Mouse (Mus musculus) ovary, postnatal 14 days (tissue): ENCODE results near the gene Akap2.

Experiments used
- DNase-seq: peaks from one replicate; pipeline ENCODE4 v3.0.0; 2022; ENCODE audit warnings: low spot score

The Akap2 gene

DNA sequence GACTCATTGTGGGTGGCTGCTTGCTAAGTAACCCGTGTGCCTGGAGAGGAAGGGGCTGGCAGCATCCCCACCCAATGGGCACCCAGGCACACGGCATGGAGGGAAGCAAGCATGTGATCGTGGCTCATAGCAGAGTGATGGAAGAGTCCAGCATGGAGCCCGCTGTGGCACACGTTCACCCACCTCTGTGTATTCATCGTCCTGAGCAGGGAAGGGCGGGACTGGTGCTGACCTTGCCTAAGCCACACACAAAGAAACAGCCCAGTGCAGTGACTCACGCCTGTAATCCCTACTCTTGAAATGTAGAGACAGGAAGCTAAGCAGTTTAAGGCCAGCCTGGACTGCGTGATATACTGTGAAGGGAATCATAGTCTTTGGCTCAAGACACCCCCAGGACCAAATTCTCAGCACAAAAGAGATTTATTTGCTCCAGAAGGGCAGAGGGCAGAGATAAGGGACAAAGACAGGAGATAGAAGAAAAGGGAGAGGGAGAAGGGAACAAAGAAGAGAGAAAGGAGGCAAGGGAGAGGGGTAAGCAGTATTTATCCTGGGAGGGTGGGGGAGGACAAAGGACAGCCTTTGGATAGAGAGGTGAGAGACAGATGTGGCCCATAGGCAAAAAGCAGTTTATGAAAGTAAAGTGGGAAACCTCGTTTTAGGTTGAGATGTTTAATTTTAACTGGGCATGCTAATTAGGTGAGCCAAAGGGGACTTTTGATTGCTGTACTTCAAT lies 81.0 kb downstream of the Akap2 start:
- DNase-seq = no peak

DNA sequence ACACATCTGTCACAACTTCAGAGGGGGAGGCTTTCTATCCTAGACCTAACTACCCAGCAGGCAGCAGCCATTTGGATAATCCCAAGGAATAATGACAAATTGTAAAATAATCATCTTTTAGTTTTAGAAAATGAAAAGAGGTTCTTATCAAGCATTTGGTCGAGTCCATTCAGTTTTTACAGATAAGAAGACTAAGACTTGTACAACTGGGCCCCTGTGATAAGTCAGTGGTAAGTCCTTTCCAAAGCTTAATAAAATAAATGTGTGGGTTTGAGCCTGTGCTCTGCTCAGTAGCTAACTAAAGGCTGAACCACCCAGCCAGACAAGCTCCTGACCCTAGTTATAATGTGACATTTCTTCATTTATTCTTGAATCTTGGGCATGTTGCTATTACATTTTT lies 81.8 kb downstream of the Akap2 start:
- DNase-seq = no peak

DNA sequence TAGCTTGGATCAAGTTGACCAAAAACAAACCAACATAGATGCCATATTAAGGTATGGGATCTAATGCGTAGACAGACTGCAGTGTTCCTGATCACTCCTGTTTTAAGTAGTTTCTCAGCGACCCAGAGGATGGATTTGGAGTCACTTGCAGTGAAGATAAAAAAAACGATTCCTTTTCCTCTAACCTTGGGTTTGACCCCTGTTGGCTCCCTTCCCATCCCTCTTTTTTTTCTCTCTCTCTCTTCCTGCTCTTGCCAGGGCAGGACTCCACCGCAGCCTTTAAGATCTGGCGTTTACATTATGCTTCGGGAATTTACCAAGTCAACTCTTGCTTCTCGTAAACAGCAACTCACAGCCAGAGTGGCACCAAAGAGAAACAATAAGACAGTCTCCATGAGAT lies 83.8 kb downstream of the Akap2 start:
- DNase-seq = no peak

DNA sequence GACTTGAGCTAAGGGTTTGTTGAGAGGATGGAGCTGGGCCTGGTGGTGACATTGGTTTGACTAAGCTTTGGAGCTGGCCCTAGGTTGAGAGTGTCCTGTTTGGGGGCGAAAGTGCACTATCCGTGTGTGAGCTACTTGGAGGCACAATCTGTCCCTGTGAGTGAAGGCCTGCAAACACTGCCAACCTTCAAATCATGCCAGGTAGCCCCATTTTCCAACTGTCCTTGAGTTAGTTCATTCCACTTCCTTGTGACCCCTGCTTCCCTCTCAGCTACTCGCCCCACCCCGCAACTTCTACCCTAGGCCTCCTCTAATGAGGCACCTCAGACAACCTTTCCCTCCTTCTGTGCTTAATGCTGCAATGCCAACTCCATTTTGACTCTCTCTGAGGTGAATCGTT lies 84.5 kb downstream of the Akap2 start:
- DNase-seq = no peak

DNA sequence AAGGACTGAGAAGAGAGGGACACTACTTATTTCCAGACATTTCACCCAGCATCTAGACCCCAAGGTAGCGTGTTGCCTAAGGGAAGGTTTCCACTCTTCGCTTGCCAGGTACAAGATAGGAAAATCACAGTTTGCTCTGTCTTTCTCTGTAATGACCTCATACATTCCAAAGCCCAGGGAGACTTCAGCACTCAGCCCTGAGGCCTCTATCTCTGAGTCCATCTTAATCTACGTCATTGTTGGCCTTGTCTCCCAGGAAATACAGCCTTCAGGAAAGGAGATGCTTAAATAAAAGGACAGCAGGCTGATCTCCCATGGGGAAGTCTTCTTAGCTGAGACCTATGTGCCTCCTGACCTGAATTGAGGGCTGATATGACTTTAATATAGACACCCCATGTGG lies 85.0 kb downstream of the Akap2 start:
- no peak for DNase-seq

DNA sequence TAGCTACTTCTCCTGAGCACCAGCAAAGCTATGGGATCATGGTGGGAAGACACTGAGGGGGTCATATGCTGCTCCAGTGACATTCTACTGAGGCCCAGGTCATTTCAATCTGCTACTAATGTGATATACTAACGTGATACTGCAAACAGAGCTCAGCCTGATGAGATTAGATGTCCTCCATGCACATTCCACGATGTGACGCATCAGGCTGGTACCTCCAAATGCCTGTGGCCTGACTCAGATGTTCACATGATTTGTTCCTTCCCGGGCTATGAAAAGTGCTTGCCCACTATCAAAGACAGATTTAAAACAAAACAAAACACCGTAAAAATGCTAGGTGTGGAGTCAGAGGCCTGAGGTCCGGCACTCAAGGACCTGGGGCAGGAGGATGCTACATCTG lies 87.4 kb downstream of the Akap2 start:
- DNase-seq = no peak

DNA sequence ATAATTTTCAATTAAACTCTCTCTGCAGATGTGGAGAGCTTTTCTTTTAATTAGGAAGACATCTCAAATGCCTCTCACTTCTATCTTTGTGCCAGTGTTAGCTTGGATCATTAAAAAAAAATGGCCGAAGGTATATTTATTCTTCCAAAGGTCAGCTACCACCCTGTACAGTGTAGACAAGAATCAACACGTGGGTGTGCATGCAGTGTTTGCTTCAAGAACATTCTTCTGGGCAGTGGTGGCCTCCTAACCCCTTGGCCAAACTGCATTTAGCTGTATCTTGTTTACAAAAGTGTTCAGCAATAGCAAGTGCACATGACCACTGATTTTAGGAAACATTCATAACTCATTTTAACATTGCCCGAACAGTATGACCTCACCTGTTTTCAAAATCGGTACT lies 92.0 kb downstream of the Akap2 start:
- DNase-seq = no peak

DNA sequence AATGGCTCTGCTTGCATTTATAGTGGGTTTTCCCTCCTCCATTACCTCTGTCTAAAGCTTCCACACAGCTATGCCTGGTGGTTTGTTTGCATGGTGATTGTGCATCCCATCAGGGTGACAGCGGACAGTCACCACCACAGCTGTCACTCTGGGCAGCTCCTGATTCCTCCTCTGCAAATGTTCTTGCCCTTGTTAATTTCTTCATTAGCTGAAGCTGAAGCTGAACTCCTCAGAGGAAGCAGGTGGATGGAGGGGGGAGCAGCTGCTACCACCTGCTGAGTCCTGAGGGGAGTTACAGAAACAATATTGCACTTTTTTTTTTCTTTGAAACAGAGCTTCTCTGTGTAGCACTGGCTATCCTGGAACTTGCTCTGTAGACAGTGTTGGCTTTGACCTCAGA lies 94.6 kb downstream of the Akap2 start:
- DNase-seq = no peak

DNA sequence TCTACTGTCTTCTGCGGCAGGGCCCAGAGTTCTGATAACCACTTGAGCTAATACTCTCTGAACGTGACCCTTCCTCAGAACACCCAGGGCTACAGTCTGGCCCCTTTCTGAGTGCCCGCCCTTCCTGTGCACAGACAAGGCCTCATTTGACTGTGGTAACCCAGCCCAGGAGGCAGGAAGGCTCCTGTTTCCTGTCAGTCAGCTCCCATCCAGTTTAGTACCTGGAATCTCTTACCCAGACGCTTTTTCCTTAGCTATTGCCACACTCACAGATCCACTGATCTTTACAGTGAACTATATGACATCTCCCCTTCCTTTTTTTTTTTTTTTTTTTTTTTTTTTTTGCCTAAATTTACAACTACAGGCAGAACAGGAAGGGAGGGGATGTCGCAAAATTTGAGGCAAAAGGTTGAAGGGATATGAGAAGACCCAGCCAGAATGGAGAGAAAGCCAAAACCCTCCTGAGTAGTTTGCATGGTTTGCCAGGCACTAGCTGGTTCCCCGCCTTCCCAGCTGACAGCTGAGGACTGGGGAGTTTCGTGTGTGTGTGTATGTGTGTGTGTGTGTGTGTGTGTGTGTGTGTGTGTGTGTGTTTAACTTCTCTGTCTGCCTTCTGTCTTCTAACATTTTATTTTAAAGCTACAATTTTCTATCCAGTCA lies 95.6 kb downstream of the Akap2 start:
- DNase-seq = no peak

DNA sequence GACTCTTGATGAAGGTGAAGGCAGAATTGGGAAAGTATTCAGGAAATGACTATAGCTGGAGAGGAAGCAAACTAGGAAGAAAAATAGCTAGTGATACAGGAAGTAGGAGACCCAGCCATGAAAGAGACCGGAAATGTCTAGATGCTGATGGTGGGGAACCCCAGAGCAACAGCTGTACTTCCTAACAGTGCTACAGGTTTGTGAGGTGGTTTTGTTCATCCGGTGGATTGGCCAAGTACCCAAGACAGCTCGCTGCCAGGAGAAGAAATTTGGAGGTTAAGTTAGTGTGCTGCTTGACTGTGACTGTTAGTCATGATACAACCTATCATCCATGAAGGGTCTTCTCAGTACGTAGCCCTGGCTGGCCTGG lies 96.1 kb downstream of the Akap2 start:
- no peak for DNase-seq

DNA sequence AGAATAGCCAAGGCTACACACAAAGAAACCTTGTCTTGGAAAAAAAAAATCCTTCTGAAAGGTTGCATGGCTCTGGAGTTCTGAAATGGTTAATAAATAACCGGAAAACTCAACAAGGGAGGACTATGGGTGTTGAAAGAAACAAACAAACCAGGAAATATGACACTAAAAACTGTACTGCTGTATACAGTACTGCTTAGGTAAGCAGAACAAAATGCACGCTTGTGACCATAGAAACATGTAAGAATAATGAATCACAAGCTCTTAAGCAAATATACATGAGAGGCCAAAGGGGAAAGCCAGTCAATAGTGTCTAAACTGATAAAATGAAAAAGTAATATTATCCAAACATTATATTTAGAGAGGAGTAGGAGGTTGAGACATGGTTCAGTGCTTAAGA lies 97.9 kb downstream of the Akap2 start:
- DNase-seq = no peak

DNA sequence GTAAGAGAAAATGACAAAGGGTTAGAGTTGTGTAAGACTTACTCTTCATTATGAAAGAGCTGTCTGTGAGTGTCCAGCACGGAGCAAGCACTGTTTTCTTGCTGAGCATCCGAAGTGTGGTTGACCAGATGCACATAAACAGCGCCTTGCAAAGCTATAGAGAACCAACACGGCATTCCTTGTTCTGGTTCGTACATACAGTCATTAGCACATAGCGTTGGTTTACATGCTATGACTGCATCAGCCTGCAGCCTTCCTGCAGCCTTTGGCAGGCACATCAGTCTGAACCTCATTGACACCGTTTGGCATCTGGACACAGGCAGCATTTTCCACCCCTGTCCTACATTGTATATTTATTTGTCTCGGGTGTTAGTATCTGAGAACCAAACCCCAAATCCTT lies 98.7 kb downstream of the Akap2 start:
- DNase-seq = no peak

DNA sequence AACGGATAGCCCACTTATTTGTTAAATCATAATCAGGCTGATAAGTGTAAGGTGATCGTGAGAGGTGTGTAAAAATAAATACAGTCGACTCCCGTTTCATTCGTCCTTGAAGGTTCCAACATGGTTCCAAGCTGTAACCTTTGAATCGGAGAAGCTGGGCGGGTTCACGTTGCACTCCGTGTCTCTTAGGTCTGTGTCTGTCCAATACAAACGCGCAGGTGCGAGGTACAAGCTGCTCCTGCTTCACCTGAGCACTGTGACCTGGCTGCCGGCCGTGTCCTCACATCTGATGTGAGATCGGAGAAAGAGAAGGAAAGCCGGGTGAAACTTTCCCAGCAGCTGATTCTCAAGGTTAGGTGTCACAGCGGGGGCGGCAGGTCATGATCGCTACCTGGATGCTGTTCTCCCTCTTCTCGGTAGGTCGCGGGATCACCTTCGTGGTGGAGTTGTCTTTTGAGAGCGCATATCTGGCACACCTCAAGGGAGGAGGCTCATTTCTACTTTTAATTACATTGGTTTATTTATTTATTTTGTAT lies 103.5 kb downstream of the Akap2 start:
- DNase-seq = no peak

DNA sequence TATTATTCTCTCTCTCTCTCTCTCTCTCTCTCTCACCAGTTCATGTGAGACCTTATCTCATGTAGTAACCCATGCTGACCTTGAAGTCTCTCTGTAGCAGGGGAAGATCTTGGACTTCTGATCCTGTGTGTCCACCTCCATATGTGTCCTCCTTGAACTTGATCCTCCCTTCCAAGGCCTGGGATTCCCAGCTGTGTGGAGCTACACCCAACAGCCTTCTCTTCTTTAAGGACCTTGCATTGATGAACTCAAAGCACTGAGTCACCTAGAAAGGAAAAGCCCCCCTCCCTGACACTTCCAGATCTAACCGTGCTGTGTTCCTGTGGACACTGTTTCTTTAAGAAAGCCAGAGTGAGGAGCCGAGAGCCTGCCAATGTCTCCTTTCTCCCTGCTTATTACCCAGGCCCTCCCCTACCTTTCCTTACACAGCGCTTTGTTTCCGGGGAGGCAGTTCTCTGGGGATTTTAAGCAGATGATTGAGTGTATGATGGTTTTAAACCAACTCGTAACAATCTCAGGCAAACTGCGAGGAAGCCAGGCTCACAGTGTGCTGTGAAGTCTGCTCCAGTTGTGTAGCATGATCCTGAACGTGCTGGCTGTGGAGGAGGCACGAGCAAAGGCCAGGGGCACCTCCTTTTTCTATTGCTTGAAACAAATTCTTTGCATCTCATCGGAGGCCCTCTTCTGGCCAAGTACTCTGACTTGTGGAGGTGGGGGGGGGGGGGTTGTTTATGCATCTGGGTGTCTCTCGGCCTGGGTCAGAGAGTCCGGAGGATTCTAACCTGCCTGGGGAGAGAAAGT lies 104.3 kb downstream of the Akap2 start:
- no peak for DNase-seq

DNA sequence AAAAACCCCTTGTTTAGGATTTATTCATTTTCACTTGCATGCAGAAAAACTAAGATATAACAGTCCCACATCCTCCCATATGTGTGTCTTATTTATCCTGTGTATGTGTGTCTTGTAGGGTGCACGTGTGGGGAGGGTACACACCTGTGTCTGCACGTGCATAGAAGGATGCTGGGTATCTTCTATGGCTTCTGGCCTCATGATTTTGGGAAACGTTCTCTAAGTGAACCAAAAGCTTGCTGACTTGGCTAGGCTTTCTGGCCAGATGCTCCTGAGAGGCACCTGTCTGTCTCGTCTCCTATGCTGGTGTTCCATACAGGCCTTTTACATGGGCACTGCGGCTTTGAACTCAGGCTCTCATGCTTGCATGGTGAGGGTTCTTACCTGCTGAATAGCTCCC lies 105.2 kb downstream of the Akap2 start:
- no peak for DNase-seq

DNA sequence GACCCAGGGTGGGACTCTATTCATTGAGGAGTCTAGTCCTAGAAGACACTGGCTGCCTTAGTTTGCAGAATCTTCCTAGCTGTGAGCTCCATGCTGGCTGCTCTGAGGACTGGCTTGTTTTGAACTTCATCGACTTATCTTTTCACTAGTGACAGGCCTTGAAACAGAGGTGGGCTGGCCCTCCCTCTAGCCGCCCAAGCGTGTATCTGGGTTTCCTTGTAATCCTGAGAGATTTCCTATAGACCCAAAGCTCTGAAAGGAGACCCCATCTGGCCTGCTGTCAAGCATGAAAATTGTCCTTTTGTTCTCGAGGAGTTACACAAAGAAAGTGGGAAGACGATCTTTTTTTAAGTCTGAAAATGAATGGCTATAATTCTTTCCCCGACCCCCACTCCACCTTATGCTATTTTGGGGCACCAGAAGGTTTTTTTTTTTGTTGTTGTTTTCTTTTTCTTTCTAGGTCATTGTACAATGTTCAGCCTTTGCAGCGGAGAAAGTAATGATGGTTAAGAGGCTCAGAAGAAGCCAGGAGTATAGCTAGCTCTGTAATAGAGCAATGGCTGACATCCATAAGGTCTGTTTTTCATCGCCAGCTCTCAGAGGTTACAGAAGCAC lies 107.3 kb downstream of the Akap2 start:
- DNase-seq = no peak

DNA sequence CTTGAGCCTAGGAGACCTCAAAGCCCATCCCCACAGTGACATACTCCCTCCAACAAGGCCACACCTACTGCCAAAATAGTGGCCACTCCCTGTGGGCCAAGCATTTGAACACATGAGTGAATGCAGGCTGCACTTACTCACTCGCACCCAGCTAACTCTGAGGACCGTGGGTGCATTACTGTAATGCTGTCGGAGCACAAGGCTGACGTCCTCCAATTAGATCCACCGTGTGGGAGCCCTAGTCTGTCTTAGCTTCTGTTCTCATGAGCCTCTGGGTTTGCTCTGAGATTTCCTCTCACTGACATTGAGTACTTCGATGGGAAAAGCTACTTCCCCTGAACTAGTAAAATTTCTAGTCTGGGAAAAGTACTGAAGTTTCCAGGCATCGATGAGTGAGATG lies 108.8 kb downstream of the Akap2 start:
- no peak for DNase-seq

DNA sequence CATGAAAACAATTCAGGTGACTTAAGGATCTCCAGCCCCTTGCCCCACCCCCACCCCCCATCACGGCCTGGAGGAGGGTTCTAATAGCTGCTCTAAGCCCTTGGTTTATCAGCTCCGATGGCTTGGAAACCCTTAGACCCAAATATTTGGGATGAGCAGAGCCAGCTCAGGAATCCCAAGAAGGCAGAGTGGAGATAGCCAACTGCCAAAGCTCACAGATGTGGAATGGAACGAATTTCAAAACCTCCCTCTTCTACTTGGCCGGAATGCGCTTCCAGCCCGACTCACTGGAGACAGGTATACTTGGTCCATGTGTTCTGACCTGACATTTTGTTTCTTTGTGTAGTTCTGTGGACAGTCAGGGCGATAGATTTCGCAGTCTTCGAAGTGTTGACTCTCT lies 111.7 kb downstream of the Akap2 start:
- no peak for DNase-seq

DNA sequence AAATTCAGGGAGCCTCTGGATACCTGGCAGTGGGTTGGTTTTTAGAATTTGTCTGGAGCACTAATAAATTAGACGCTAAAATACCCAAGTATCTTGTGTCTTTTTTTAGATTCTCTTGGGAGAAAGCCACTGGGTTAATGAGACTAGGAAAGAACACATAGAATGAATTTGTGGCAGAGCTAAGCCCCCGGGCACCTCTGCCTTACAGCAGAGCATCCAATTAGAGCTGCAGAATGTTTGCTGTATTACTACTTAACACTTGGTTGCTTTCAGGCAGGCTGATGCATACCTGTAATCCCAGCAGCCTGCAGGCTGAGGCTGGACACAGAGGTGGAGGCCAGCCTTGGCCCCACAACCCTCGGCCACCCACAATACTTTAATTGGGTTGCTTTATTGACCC lies 112.3 kb downstream of the Akap2 start:
- no peak for DNase-seq

DNA sequence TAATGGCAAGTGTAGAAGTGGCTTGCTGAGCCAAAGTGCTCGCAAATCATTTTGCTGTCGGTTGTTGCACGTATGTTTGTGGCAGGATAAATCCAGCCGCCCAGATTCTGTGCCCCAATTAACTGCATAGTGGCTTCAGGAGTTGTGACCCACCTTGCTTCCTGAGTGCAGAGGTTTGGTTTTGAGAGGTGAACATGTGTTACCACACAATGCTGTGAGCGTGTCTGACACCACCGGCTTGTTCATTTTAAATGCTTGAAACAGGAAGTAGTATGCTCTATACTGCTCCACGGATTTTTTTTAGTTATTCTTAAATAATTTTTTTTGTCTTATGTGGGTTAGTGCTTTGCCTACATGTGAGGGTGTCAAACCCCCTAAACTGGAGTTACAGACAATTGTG lies 114.9 kb downstream of the Akap2 start:
- no peak for DNase-seq

DNA sequence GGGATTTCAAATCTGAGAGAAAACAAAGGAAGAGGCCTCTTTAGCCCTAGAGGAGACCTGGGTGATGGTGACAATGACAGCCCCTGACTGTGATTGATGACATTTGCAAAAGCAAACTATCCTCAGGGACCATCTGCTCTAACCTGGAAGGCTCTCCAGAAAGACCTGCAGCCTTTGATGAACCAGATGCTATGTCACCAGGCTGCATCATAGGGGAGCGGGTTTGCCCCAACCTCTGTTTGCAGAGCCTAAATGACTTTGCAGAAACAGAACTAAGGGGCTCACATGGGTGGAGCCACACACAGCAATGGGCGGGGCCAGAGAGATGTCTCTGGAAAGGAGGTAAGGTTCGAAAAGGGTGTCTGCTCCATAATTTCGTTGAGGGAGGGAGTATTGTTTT lies 115.6 kb downstream of the Akap2 start:
- DNase-seq = no peak

DNA sequence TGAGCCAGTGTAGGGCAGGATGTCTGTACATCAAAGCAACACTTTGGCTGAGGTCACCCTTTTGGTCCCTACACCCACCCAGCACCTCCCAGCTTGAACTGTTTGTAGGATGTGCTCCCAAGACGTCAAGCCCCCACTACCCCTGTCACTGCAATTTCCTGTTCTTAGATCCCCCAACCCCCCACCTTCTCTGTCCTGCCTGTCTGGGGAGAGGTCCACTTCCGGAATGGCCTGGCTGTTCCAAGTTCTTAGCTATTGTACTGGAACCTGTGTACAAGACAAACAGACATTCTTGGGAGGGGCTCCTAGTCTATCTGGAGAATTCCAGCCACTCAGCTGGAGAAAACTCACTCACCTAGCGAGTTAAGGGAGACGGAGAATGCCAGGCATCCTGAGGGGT lies 116.7 kb downstream of the Akap2 start:
- no peak for DNase-seq

DNA sequence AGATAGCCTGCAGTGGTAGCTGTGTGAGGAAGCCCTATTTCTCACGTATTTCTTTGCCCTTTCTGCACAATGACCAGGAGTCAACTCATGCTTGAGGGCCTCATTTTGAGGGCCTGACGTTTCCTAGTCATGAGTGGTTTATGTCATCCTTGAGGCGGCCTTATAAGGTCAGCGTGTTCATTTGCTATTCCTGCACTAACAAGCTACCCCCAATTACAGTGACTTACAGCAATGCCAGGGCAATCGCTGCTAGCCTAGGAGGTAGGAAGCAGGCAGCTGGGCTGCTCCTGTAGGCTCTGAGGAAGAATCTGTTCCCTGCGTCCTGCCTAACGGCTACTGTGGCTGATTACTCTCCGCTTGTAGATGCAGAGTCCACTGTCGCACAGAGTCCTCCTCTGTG lies 119.6 kb downstream of the Akap2 start:
- no peak for DNase-seq
